Mouse (Mus musculus) liver, embryonic 14.5 days (tissue): ENCODE data around the gene Zfp819.

Experiments
- CTCF ChIP-seq: IDR thresholded peaks from 2 replicates; pipeline ENCODE4 v1.5.1; 2016; ENCODE audit warnings: antibody characterized with exemption, low read depth, control low read depth
- EP300 ChIP-seq: IDR thresholded peaks from 2 replicates; pipeline ENCODE4 v1.6.1; 2016; ENCODE audit warnings: antibody characterized with exemption, low read depth

DNA sequence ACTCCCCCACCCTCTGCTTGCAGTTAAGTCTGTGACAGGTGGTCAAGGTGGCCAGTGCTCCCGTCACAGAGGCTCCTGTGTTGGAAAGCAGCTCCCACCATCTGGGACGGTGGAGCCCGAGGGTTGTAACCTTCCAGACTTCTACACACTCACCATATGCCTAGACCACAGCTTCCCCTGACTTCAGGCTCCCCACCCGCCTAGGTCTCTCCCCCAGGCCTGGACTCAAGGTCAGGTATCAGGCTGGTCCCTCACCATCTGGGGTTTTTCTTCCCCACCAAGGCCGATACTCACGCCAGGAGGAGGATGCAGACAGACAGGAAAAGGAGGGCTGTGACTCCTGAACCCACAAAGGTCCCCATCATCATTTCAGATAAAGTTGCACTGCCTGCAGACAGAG lies 49.3 kb downstream of the Zfp819 start:
- TF ChIP-seq CTCF: no peak
- no peak for TF ChIP-seq EP300
